Mouse (Mus musculus): ENCODE measurements around the gene Mfap1a.
"Not testable (repeated sequence)": the region's sequence is repeated elsewhere in the genome, so short reads cannot be mapped to it uniquely, and the experiment has no call there.

- TF ChIP-seq POLR2A (IDR thresholded peaks at IDR 0.05; ENCODE audit: insufficient read length, low read depth); MYOG (IDR thresholded peaks at IDR 0.05; ENCODE audit: control insufficient read depth in 1 of 3, insufficient read depth in 1 of 3, insufficient read length in 2 of 3, low read depth in 2 of 3); CEBPB (IDR thresholded peaks at IDR 0.05; ENCODE audit: insufficient read depth, poor library complexity, severe bottlenecking); USF1 (IDR thresholded peaks at IDR 0.05; ENCODE audit: low read depth); POLR2AphosphoS2 (IDR thresholded peaks at IDR 0.05; ENCODE audit: insufficient read length, low read depth); MAX (IDR thresholded peaks at IDR 0.05; ENCODE audit: low read depth): not testable (repeated sequence)
These were observed 4.9 kb downstream of the Mfap1a start for GRCm38 (mm10) chr2:121501550-121501949.
